Mouse (Mus musculus): ENCODE data around the gene Trim25.
"Not testable (repeated sequence)": the region's sequence is repeated elsewhere in the genome, so short reads cannot be mapped to it uniquely, and the experiment has no call there.

The Trim25 gene

DNA sequence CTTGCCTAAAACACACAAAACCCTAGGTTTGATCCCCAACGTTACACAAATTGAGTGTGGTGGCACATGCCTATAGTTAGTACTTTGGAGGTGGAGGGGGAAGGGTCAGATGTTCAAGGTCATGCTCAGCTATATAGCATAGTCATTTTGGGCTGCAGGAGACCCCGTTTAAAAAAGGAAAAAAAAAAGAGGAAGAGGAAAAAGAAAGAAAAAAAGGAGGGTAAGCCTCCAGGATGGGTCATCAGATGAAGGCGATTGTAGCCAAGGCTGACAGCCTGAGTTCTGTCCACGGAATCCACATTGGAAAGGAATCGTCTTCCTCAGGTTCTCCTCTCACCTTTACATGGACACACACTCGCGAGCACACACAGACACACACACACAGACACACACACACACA lies 4.7 kb upstream of the Trim25 start:
- DNase-seq (ENCODE audit: low spot score): no peak

DNA sequence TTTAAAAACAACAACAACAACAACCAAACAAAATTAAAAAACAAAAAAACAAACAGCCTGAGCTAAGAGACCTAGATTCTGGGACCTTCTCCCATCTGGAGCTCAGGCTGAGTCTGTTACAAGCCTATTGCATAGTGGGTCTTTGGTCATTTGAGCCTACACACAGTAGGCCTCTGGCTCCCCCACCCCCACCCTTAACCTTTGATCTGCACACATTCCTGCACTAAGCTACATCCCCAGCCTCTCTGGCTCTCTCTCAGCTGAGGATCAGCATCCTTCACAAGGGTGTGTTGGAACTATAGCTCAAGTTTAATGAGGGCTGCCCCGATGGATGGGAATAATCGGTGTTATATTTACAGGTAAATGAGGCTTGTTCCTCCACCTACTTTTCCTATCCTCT lies 3.6 kb upstream of the Trim25 start:
- DNase-seq (ENCODE audit: low spot score): no peak

DNA sequence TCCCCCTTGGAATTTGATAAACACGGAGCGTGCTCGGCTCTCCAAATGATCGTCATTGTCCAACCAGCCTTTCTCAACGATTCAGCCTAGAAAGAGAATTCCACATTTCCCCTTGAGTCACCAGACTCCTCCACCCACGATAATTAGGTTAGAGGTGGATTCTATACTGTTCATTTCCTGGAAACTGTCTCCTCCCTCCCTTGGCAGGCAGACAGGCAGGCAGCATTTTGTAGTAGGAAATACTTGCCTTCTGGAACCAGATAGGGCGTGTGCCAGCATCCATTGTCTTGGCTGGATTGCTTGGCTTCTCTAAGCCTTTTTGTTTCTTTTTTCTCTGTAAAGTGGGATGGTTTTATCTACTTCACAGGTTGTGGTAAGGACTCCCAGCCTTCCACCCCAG lies 2.7 kb upstream of the Trim25 start:
- DNase-seq (ENCODE audit: low spot score): no peak

DNA sequence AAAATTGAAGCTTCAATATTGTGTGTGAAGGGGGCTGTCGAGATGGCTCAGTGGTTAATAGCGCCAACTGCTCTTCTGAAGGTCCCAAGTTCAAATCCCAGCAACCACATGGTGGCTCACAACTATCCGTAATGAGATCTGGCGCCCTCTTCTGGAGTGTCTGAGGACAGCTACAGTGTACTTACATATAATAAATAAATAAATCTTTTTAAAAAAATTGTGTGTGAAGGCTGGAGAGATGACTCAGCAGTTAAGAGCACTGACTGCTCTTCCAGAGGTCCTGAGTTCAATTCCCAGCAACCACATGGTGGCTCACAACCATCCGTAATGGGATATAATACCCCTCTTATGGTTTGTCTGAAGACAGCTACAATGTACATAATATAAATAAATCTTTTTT lies 1.8 kb upstream of the Trim25 start:
- DNase-seq (ENCODE audit: low spot score): not testable (repeated sequence)

DNA sequence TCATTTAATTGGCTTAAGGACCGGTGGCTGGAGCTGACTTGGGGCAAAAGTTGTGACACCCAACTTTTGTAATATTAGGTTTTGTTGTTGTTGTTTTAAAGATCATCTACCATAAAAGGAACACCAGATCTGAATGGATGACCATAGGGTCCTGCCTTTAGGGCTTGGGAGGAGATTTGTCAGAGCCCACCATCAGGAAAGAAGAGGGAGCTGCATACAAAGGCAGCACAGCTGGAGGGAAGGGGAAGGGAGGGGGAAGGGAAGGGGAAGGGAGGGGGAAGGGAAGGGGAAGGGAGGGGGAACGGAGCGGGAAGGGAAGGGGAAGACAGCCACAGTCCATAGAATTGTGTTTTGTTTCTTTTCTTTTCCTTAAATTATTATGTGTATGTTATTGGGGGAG lies 770 bp upstream of the Trim25 start:
- no peak for DNase-seq (ENCODE audit: low spot score)

DNA sequence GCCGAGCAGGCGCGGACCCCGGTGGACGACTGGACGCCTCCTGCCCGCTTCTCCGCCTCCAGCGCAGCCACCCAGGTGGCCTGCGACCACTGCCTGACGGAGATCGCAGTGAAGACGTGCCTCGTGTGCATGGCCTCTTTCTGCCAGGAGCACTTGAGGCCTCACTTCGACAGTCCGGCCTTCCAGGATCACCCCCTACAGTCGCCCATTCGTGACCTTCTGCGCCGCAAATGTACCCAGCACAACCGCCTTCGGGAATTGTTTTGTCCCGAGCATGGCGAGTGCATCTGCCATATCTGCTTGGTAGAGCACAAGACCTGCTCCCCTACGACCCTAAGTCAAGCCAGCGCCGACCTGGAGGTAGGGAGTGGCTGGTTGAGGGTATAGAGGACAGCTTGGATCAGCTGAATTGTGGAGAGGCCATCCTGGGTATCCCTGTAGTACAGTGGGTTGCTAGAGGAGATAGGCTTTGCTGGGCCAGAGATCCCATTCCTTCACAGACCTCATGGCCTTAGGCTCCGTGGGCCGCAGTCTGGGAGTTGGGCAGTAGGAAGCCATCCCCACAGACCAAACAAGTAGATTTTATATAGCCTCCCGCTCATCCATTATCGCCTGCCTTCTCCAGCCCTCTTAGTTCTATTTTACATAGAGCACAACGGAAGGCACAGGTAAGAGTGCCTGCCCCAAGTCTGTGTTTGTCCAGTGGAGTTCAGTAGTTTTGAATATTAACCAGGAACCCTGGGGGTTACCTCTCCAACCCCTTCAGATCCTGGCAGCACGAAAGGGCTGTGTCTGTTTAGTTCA lies 749 bp downstream of the Trim25 start:
- no peak for DNase-seq (ENCODE audit: low spot score)

DNA sequence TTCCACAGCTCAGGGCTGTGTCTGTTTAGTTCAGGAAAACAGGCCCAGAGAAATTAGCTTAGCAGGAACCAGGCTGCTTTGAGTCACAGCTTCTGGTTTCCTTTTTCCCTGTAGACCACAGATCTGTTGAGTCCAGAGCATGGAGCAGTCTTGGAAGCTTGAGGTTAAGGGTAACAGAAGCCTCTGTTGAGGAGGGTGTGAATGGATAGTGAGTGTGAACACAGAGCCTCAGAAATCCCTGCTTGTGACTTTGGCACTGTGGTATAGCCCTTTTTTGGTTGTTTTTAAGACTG lies 1.3 kb downstream of the Trim25 start:
- no peak for DNase-seq (ENCODE audit: low spot score)

DNA sequence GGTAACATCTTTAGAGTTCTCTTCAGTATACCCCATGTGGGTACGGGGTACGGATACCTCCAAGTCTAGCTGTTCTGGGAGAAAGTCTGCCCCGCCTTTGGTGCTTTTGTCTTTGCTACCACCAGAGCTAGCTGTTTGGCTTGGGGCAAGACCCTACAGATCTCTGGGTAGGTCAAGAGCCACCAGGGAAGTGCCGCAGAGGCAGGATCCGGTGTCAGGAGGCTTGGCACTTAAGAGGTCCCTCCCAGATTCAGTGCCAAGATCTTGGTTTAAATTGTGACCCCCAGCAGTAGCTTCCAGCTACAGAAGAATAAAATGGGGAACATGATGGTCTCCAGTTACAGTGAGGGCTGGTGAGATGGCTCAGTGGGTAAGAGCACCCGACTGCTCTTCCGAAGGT lies 2.4 kb downstream of the Trim25 start:
- DNase-seq (ENCODE audit: low spot score): no peak

DNA sequence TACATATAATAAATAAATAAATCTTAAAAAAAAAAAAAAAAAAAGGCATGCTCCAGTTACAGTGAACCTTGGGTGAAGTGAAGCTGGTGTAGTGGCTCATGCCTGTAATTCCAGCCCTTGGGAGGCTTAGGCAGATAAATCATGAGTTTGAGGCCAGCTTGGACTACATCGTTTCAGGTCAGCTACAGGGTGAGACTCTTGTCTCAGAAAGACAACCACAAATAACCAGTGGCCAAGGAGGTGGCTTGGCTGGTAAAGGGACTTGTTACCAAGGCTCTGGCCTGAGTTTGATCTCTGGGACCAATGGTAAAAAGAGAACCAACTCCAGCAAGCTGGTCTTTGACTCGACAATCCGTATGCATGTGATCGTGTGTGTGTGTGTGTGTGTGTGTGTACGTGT lies 2.9 kb downstream of the Trim25 start:
- DNase-seq (ENCODE audit: low spot score): no peak

DNA sequence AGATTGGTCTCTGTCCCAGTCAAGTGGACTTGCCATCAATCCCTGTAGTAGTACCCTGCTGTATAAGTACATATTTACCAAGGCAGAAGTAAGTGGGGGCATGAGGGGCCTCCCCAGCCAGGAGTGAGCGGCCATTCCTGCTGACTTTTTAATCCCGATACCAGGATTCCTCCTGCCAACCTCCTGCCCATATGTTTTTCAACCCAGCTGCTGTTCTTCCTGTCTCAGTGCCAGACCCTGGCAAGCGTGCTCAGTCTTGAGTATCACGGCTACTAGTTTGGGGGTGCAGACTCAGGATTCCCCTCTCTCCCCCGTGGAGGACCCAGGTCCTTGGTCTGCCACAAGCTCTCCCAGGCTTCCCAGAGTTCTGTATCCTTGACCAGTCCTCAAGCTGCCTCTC lies 3.4 kb downstream of the Trim25 start:
- DNase-seq (ENCODE audit: low spot score): no peak

DNA sequence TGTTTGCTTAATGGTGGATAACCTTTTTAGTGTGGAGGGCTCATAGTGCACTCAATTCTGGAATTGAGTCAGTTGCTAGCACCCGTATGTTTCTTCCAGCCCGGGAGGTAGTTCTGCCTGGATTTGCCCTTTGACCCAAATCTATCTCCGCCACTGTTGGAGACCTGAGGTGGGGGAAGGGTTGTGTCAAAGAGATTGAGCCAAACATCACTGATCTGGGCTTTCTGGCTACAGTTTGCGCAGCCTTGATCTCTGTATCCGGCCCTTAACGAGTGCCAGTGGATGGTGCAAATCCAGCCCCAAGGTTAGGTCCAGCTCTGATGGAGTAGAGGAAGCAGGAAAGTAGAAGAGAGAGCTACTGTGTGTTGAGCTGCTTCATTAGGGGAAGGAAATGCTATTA lies 3.9 kb downstream of the Trim25 start:
- DNase-seq (ENCODE audit: low spot score): no peak

DNA sequence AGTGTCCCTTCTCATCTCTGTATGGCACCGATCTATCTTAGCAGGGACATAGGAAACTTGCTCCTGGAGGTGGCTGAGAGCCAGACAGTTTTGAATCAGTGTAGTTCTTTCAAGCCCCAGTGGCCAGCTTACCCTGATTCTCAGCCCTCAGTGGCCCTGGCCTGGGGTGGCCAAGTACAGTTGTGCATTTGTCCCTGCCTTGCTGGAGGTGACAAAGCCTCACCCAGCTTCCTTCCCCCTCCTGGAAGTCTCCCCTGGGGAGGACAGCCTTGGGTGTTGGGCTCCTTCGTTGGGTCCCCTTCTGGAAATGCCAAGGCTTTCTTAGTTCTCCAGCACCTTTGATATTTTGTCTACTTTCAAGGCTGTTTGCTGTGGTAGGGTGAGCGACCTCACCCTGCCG lies 4.5 kb downstream of the Trim25 start:
- DNase-seq (ENCODE audit: low spot score): no peak

DNA sequence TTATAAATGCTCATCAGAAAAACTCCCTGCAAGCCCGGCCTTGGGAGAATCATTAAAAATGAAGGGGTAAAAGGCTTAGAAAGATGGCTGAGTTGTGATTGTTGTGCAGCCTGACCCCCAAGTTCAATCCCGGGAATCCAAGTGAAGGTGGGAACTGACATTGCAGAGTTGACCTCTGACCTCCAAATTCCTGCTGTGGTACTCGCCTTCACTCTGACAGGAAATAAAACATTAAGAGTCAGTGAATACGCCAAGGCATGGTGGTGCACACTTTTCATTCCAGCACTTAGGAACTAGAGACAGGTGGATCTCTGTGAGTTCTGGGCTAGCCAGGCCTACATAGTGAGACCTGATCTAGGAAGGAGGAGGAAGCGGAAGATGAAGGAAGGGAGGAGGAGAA lies 6.3 kb downstream of the Trim25 start:
- DNase-seq (ENCODE audit: low spot score): no peak

DNA sequence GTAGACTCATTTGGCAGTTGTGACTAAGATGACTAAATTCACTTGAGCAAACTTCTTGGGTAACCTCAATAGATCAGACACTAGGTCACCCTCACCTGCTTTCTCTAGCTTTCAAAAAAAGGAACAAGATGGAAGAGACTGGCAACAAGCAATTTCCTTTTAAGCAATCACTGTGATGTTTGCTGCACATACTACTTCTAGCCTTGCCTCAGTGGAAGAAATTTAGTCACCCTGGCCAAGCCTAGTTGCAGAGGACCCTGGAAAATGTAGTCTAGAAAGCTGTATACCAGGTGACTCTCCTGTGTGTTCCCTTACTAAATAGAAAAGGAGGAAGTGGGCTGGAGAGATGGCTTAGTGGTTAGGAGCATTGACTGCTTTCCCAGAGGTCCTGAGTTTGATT lies 7.2 kb downstream of the Trim25 start:
- no peak for DNase-seq (ENCODE audit: low spot score)

DNA sequence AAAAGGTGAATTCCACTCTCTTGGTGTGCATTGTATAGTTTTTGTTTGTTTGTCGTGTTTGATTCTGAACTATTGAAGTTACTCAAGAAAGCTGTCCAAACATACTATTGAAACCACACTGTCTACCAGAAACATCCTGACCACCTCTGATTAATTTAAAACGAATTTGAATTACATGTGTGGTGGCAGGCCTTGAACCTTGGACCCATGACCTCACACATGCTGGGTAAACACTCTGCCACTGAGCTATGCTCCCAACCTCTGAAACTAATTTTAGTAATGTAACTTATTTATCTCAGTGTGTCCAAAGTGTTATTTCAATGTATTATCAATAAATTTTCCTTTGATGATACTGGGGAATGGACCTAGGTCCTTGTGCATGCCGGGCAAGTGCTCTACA lies 8.4 kb downstream of the Trim25 start:
- DNase-seq (ENCODE audit: low spot score): no peak

DNA sequence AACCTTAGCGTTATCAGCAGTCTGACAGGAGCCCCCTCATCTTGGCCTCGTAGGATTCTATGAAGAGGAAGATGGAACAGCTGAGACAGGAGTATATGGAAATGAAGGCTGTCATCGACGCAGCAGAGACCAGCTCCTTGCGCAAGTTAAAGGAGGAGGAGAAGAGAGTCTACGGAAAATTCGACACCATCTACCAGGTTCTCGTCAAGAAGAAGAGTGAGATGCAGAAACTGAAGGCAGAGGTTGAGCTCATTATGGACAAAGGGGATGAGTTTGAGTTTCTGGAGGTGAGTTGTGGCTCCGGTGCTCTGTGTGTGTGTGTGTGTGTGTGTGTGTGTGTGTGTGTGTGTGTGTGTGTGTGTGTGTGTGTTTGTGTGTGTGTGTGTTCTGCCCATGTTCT lies 9.9 kb downstream of the Trim25 start:
- DNase-seq (ENCODE audit: low spot score): no peak

DNA sequence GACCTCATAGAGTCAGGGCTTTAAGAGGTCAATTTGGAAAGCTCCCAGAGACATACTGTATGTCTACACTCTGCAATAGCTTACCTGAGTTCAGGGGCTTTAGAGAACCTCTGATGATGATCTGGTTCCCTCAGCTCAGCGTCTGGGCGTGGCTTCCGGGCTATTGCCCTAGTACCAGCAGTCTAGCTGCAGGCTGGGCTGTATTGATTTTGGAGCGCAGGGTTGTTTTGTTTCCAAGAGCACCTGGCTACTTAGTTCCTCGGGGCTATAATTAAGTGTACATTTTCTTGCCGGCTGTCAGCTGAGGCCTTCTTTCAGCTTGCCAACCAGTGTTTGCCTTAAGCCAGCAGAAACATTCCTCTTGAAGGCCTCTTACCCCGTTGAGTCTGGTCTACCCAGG lies 10.3 kb downstream of the Trim25 start:
- no peak for DNase-seq (ENCODE audit: low spot score)

DNA sequence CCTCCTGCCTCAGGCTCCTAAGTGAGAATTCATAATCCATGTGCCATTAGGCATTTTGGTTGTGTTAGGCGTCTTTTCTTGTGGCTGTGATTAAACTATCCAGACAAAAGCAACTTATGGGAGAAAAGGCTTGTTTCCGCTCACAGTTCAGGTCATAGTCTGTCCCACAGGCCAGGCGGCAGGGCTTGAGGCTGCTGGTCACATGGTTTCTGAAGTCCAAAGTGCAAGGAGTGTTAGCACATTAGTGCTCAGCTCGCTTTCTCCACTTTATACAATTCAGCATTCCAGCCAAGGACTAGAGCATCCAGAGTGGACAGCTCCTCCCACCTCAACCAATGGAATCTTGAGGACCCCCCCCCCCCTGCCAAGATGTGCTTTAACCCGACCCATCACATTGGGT lies 13.1 kb downstream of the Trim25 start:
- no peak for DNase-seq (ENCODE audit: low spot score)

DNA sequence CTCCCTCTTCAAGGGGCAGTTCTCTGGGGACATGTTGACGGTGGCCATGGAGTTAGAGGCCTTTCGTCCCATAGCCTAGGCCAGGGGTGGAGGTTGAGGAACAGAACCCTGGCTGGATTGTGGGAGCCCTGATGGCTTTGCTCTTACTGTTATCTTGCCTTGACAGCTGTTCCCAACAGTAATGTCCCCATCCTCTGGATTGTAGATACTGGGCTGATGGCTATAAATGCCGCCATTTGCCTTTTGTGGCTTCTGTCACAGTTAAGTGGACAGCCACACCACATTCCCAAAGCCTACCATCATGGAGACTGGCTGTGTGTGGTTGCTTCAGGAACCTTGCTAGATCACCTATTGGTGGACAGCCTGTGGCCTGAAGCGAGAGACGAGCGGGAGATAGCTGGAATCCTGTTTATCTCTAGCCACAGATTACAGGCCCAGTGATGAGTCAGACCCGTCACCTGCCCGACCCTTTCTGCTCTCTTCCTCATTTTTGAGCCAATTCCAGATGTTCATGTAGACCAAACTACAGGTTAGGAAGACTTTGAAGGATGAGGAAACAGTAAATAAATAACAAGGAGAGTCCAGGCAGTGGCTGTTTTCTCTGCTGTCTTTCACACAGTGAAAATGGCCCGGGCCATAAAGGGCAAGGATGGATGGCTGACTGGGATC lies 18.5 kb downstream of the Trim25 start:
- DNase-seq (ENCODE audit: low spot score): no peak

DNA sequence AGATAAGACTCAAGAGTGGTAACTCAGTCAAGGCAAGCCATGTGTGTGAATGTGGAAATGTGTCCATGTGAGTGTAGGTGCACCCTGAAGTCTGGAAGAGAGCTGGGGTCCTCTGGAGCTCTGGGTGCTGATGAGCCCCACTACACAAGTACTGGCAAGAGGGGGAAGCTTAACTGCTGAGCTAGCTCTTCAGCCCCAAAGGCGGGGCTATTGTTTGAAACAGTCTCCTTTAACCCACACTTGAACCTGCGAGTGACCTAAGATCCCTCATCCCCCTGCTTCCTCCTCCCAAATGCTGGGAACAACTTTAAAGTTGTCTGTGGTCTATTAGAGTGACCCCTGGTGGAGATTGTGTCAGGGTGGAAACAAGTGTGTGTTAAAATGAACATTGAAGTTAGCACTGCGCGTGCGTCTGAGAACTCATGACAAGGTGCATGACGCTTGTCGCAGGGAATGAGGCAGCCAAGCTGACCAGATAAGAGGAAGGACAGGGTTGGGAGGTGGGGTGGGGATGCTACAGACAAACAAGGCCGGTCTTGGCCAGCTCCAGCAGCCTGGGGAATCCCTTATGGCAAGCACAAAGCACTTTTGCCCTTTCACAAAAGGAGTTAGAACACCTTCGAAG lies 21.6 kb downstream of the Trim25 start:
- DNase-seq (ENCODE audit: low spot score): no peak

DNA sequence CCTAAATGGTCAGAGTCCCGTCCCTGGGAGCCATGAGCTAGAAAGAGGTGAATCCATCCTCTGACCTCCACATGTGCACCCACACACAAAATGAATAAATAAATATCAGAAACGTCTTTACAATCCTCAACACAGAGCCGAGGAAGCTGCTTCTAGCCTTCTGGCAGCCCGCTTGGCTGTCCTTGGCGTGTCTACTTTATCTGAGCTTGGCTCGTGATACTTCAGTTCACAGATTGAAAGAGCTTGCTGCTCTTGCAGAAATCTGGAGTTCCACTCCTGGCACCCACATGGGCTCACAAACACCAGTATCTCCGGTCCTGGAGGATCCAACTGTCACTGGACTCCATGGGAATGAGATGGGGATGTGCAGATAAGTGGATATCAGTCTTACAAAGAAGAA lies 22.5 kb downstream of the Trim25 start:
- no peak for DNase-seq (ENCODE audit: low spot score)

DNA sequence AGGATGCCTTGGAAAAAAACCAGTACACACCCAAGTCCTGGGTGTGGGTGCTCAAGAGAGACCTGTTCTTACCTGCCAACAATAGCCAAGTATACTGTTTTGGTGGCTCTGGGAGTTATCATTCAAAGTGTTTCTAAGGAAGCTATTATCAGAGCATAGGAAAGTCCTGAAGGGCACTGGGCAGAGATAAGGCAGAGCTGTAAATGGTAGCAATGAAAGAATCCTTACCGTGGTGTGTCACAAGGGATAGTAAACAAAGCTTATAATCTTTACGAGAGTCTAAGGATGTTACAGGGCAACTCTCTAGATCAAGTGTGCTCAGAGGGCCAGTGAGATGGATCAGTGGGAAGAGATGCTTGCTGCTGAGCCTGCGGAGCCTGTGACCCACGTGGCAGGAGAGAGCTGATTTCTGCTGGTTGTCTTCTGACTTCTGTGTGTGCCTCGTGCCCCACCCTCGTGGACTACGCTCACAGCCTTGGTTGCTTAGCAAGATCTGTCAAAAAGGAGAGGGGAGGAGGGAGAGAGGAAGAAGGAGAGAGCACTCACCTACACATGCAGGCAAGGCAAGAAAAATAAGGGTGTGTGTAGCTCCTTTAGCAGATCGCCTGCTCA lies 23.1 kb downstream of the Trim25 start:
- DNase-seq (ENCODE audit: low spot score): no peak

DNA sequence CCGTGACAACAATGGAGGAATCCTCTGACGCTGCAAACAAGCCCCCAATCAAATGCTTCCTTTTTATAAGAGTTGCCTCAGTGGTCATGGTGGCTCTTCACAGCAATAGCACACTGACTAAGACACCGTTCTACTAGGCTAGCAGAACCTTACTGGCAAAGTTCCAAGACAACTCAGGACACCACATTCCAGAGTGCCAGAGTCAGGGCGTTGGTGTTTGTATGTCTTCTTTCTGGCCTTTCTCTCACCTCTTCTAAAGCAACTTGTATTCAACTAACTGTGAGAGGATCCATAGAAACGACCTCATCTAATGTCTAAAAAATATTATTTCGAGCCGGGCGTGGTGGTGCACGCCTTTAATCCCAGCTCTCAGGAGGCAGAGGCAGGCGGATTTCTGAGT lies 24.3 kb downstream of the Trim25 start:
- DNase-seq (ENCODE audit: low spot score): no peak
